Mouse (Mus musculus) lung, embryonic 15.5 days (tissue): Measurements from ENCODE around the gene Gm21885. TPM values are rescaled to one million over a fixed set of nuclear protein-coding genes. Genes with fewer than 3 reads are reported as not detected.

Experiments used
- ATAC-seq: fragments of 200-750 bp; cut with Nextera tagmentation; 2 replicates; pipeline ENCODE4 v1.8.0; 2017; ENCODE audit warnings: moderate number of reproducible peaks, borderline replicate concordance; ENCODE audit not compliant: low FRiP score, low TSS enrichment; ENCODE audit errors: extremely low read depth
- H3K27ac ChIP-seq: fragments of 300-500 bp; sonication (generic); 2 replicates; pipeline ENCODE4 v1.5.1; 2015; ENCODE audit warnings: moderate library complexity, mild to moderate bottlenecking, inconsistent platforms
- H3K27me3 ChIP-seq: fragments of 300-500 bp; sonication (generic); 2 replicates; pipeline ENCODE4 v1.6.1; 2015; ENCODE audit warnings: inconsistent platforms
- H3K36me3 ChIP-seq: fragments of 300-500 bp; sonication (generic); 2 replicates; pipeline ENCODE4 v1.6.1; 2015; ENCODE audit warnings: inconsistent platforms
- H3K4me1 ChIP-seq: fragments of 300-500 bp; sonication (generic); 2 replicates; pipeline ENCODE4 v1.6.1; 2015; ENCODE audit warnings: inconsistent platforms
- H3K4me2 ChIP-seq: fragments of 300-500 bp; sonication (generic); 2 replicates; pipeline ENCODE4 v1.6.1; 2015; ENCODE audit warnings: inconsistent platforms, mild to moderate bottlenecking, moderate library complexity
- H3K4me3 ChIP-seq: fragments of 300-500 bp; sonication (generic); 2 replicates; pipeline ENCODE4 v1.5.1; 2015; ENCODE audit warnings: mild to moderate bottlenecking, inconsistent platforms
- H3K9ac ChIP-seq: fragments of 300-500 bp; sonication (generic); 2 replicates; pipeline ENCODE4 v1.6.1; 2015; ENCODE audit warnings: inconsistent platforms
- H3K9me3 ChIP-seq: fragments of 300-500 bp; sonication (generic); 2 replicates; pipeline ENCODE4 v1.6.1; 2016; ENCODE audit warnings: inconsistent platforms
- WGBS: fragments of 180-500 bp; shearing (Covaris S2); methylation state at CpG from one replicate; pipeline ENCODE4 v1.1.7; 2015; 5-methylcytosine and 5-hydroxymethylcytosine counted together
- polyA plus RNA-seq: library from polyadenylated mRNA; unstranded; fragments of >200 nt; fragmentation: Nextera tagmentation; extraction: Ambion mirVana; gene quantifications from 2 replicates; pipeline ENCODE4 v1.2.1, GENCODE M21; 2015

The Gm21885 gene
- not detected in 2 replicates for polyA plus RNA-seq

DNA sequence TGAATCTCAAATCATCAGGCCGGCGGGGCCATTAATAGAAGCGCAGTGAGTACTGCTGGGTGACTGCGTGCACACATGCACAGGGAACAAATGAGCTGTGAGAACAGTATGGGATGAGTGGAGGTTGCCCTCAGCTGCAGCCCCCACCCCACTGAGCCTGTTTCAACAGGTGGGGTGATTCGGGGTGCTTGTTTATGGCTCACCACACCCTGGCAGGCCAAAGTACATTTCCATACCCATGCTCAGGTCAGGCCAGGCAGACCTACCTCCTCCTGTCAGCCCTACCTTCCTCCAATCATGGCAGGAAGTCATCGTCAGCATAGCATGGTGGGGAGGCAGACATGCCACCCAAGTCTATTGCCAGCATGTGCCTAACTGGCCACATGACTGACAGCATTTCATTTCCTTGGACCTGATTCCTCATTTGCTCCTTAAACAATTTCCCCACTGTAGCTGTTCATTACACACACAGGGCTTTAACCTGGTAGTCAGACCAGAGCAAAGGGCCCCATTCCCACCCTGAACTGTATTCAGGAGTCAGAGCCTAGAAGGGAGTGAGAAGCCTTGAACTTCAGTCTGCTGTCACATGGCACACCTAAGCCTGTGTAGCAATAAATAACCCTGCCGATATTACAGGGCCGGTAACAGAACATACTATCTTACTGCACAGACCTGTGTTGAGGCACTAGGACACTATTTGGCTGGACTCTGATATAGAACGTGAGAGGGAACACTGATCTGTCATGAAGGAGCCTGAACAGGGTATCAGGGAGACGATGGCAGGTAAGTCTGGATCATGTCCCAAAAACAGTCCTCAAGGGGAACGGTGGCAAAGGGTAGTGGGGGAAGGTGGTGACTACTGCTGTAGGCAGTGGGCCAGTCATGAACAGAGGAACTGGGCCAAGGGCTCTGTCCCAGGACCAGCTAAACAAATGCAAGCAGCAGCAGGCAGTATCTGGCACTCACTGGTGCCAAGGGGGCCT is at the start of gene Gm21885:
Gm21885 (plus strand) TSS at position 675 of the 983 bp plus-strand sequence.
- no peak within 1 kb of the TSS for H3K27ac ChIP-seq
- no peaks in the 10 kb centered on the region for H3K9me3 ChIP-seq
- H3K4me3 ChIP-seq: no peak within 1 kb of the TSS
- H3K27me3 ChIP-seq: no peaks in the 10 kb centered on the region
- H3K36me3 ChIP-seq: peaks cover 9% of the 10 kb centered on the region
- no peak within 1 kb of the TSS for H3K4me2 ChIP-seq
- no peak within 1 kb of the TSS for H3K9ac ChIP-seq
- H3K4me1 ChIP-seq: peaks cover 13% of the 10 kb centered on the region; the same call in 1 of the 2 replicates
- 76% methylated on average over 11 of the region's 11 CpGs for WGBS
- no peak for ATAC-seq

DNA sequence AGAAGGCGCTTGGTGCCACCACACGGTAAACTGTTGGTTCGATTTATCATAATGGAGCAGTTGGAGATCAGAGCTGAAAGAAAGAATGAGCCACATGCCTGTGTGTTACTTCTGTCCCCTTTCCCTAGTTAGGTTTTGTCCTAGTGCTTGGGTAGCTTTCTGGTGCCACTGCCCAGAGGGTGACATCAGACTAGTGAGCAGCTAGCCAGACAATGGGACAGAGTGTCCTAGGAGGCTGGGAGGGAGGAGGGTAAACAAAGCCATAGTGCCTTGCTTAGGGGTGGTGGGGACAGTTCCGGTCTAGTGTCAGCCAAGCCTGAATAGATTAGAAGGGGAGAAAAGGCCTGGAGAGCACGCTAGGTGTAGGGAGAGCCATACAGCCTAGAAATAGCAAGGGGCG is 48.3 kb upstream of the Gm21885 start:
- Histone ChIP-seq H3K4me3 (no peak overlapping the region), H3K27ac (no peak overlapping the region), H3K4me1 (no peaks in the 10 kb centered on the region), H3K27me3 (no peaks in the 10 kb centered on the region), H3K9ac (no peak overlapping the region), H3K4me2 (no peak overlapping the region), H3K9me3 (no peaks in the 10 kb centered on the region), H3K36me3 (no peaks in the 10 kb centered on the region)
- WGBS: 75% methylated on average over 6 of the region's 6 CpGs
- ATAC-seq: no peak

DNA sequence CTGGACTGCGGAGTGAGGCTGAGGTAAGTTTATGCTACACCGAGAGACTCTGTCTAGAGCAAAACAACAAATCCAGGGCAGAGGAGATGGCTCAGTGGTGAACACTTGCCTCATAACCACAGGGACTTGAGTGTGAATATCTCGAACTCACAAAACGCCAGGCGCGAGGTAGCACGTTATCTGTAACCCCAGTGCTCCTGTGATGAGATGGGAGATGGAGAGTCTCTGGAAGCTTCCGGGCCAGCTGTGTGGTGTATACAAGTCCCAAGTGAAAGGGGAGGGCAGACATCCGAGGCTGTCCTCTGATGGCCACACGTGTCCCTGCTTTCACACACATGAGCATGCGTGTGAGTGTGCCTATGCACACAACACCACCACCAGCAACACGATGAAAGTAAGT is 47.3 kb upstream of the Gm21885 start:
- Histone ChIP-seq H3K4me2 (no peak overlapping the region), H3K4me1 (no peaks in the 10 kb centered on the region), H3K9ac (no peak overlapping the region), H3K27ac (no peak overlapping the region), H3K9me3 (no peaks in the 10 kb centered on the region), H3K4me3 (no peak overlapping the region), H3K36me3 (no peaks in the 10 kb centered on the region), H3K27me3 (no peaks in the 10 kb centered on the region)
- WGBS: 80% methylated on average over 12 of the region's 12 CpGs
- ATAC-seq: no peak

DNA sequence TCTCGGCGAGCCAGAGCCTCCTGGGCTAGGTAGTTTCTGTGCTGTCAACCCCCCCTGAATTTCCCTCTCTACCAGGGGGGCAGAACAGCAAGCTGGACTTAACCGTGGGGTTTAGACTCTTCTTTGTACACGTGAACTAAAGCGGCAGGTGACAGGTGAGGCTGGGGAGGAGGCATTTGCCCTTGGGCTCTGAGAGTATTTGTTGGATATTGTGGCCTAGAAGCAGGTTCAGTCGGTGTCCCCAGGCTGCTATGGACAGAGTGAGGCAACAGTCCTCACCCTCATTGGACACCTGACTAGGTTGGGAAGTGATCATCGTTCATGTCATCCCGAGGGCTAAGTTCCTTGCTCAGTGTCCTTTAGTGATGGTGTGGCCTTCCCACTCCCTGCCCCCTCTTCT is 46.8 kb upstream of the Gm21885 start:
- no peak overlapping the region for H3K4me2 ChIP-seq
- no peaks in the 10 kb centered on the region for H3K4me1 ChIP-seq
- H3K4me3 ChIP-seq: no peak overlapping the region
- H3K9me3 ChIP-seq: no peaks in the 10 kb centered on the region
- no peaks in the 10 kb centered on the region for H3K27me3 ChIP-seq
- no peaks in the 10 kb centered on the region for H3K36me3 ChIP-seq
- H3K9ac ChIP-seq: no peak overlapping the region
- ATAC-seq: no peak
- H3K27ac ChIP-seq: no peak overlapping the region
- 87% methylated on average over 8 of the region's 8 CpGs for WGBS

DNA sequence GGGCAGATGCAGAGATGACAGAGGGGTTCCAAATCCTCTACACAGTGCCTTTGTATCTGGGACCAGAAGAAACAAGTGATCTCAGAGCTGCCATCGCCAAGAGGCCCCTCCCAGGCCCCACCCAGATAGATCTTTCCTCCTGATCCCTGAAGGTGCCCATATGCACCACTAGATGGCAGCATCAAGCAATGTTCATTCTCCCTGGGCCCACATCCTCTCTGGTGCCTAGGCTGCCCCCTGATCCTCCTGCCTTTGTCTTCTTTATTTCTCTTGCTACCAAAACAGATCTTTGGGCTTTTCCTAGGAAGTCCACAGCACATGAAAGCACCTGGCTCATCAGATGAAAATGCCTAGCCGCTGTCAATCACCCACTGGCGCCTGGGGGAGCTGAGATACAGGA is 45.6 kb upstream of the Gm21885 start:
- no peak overlapping the region for H3K27ac ChIP-seq
- H3K9me3 ChIP-seq: no peaks in the 10 kb centered on the region
- WGBS: 26% methylated on average over 3 of the region's 3 CpGs
- H3K4me3 ChIP-seq: no peak overlapping the region
- peak overlapping the region; percentile 21; the same call in 1 of the 2 replicates for H3K4me2 ChIP-seq
- ATAC-seq: peak; percentile 85
- no peaks in the 10 kb centered on the region for H3K4me1 ChIP-seq
- H3K9ac ChIP-seq: no peak overlapping the region
- no peaks in the 10 kb centered on the region for H3K36me3 ChIP-seq
- H3K27me3 ChIP-seq: no peaks in the 10 kb centered on the region

DNA sequence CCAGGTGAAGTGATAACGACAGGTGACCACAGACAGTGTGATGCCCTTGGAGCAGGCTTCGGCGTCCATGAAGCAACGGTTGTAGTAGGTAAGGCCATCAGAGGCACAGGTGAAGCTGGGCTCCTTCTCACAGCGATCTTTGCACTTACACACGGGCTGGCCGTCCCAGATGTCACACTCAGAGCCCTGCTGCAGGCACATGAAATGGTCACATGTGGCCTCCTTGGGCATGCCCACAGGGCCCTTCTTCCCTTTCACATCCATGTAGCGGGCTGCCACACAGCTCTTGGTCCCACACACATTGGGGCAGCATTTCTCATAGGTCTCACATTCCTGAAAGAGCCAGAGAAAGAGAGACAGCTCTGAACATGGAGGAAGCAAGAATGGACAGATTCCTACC is 42.9 kb upstream of the Gm21885 start:
- Histone ChIP-seq H3K9ac (no peak overlapping the region), H3K4me3 (no peak overlapping the region), H3K9me3 (no peaks in the 10 kb centered on the region), H3K27me3 (no peaks in the 10 kb centered on the region; the same call in 1 of the 2 replicates), H3K4me2 (no peak overlapping the region), H3K4me1 (peaks cover 15% of the 10 kb centered on the region), H3K27ac (no peak overlapping the region), H3K36me3 (no peaks in the 10 kb centered on the region)
- WGBS: 89% methylated on average over 8 of the region's 8 CpGs
- ATAC-seq: no peak

DNA sequence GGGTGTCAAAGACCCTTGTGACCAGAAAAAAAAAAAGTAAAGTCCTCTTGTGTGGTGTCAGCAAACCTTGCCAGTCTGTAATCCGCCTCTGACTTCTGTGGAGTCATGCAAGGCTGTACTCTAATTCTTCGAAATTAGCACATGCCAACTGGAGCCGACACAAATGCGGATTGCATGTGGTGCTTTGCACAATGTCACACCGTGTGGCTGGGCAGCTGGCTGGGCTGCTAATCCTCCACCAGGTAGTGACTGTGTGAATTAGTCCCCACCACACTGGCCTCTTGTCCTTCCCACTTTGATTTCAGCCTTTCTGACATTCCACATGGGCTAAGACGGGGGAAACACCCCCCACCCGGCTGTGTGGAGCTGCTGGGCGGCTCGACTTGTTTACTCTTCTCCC is 42.0 kb upstream of the Gm21885 start:
- 26% methylated on average over 9 of the region's 9 CpGs for WGBS
- no peak for ATAC-seq
- no peak overlapping the region for H3K4me2 ChIP-seq
- H3K27ac ChIP-seq: no peak overlapping the region
- H3K4me1 ChIP-seq: peaks cover 16% of the 10 kb centered on the region
- no peaks in the 10 kb centered on the region for H3K9me3 ChIP-seq
- H3K27me3 ChIP-seq: no peaks in the 10 kb centered on the region; the same call in 1 of the 2 replicates
- H3K9ac ChIP-seq: no peak overlapping the region
- H3K4me3 ChIP-seq: no peak overlapping the region
- no peaks in the 10 kb centered on the region for H3K36me3 ChIP-seq

DNA sequence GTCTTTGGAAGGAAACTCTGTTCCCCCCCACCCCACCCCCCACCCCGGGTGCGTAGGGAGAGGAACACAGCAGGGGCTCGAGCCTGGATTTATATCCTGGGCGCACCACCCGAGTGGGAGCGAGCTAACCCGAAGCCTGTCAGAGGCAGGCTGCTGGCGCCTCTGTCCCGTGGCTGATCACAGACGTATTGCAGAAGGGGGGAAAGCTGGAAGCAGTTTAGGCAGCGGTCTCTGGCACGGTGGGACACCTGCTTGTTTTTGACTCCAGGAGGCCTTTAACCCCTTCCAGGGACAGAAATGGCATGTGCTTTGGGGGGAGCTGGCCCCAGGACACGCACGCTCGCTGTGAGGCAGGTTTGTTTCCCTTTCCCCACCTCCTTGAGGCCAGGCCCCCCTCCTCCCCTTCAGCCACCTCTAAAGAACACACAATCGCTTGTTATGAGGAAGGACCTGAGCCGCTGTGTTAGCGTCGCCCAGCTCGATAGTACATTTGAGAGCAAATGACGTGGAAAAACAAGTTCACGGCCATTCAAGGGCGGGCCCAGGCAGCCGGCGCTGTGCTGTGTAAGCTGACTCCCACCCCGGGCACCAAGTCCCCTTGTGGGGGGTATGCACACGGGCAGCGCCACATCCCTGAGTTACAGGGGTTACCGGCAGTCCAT is 38.8 kb upstream of the Gm21885 start:
- H3K9ac ChIP-seq: peak overlapping the region; percentile 25

DNA sequence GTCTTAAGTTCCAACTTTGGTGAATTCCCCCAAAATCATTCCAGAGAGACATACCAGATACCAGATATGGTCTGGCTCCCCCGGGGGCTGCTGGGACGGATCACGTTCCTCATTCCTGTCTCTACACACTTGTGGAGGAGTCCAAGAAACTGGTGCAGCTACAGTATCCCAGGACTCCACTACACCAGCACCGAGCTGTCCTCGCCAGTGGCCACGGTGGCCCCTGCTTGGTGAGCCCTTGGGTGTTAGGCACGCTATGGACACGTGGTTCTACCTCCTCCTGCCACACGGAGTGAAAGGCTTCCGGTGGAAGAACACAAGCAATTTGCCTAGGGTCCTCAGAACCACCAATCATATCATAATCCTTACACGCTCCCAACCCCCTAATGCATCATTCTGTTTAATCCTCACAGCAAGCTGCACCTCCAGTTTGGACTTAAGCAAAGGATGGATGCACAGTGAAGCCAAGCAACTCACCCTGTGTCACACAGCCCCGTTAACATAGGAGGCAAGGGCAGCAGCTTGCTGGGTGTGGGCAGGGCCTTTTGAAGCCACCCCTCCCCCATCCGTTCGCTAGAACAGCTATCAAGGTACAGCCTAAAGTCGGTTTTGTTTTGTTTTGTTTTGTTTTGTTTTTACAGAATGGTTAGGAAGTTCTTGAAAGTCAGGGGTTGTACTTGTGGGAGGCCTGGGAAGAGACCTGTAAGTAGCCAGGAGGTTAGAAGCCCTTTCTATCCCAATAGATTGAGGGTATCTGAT is 38.1 kb upstream of the Gm21885 start:
- Histone ChIP-seq H3K9ac (no peak overlapping the region), H3K27me3 (no peaks in the 10 kb centered on the region; the same call in 1 of the 2 replicates), H3K4me3 (peak overlapping the region; percentile 30), H3K9me3 (no peaks in the 10 kb centered on the region), H3K4me2 (peak overlapping the region; percentile 70), H3K4me1 (peaks cover 25% of the 10 kb centered on the region), H3K36me3 (no peaks in the 10 kb centered on the region), H3K27ac (0 out of 2 replicates have a peak overlapping the region, but pooled peaks have one; percentile 14)
- 24% methylated on average over 15 of the region's 15 CpGs for WGBS
- ATAC-seq: 0 out of 2 replicates have a peak, but pooled peaks have one; percentile 12

More for the DNA sequence above, 38.8 kb upstream of the Gm21885 start:
- WGBS: 2% methylated on average over 29 of the region's 29 CpGs
- H3K4me2 ChIP-seq: peak overlapping the region; percentile 70
- peaks cover 25% of the 10 kb centered on the region for H3K4me1 ChIP-seq
- H3K4me3 ChIP-seq: peak overlapping the region; percentile 30
- 0 out of 2 replicates have a peak overlapping the region, but pooled peaks have one; percentile 14 for H3K27ac ChIP-seq
- H3K27me3 ChIP-seq: no peaks in the 10 kb centered on the region; the same call in 1 of the 2 replicates
- 0 out of 2 replicates have a peak, but pooled peaks have one; percentile 28 for ATAC-seq
- H3K36me3 ChIP-seq: no peaks in the 10 kb centered on the region
- no peaks in the 10 kb centered on the region for H3K9me3 ChIP-seq

DNA sequence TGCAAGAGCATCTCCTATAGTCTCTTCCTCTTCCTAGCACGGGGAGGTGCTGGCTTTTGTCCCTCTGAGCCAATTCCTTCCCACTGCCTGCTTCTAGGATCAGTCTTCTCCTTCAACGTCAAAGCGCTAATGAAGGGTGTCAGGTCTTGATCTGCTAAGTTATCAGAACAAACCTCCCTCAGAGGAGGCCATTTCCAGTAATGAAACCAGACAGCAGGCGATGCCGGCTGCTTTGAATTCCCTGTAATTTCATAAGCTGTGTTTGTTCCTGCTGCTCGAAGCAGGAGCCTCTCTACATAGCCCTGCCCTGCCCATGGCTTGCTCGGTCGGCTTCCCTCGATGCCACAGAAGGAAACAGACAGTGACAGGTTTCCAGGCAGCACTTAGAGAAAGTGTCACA is 37.3 kb upstream of the Gm21885 start:
- Histone ChIP-seq H3K4me2 (no peak overlapping the region), H3K4me3 (no peak overlapping the region), H3K27me3 (no peaks in the 10 kb centered on the region; the same call in 1 of the 2 replicates), H3K36me3 (no peaks in the 10 kb centered on the region), H3K4me1 (peaks cover 25% of the 10 kb centered on the region), H3K9ac (no peak overlapping the region), H3K27ac (no peak overlapping the region), H3K9me3 (no peaks in the 10 kb centered on the region)
- ATAC-seq: no peak
- WGBS: 59% methylated on average over 9 of the region's 9 CpGs
